Mouse (Mus musculus) lung, embryonic 14.5 days (tissue): ENCODE data around the gene Edem3. TPM values are rescaled to one million over a fixed set of nuclear protein-coding genes. Genes with fewer than 3 reads are reported as not detected.

Source experiments
- ATAC-seq: fragments of 200-750 bp; cut with Nextera tagmentation; 2 replicates; pipeline ENCODE4 v1.8.0; 2017; ENCODE audit warnings: mild to moderate bottlenecking, moderate TSS enrichment, moderate library complexity; ENCODE audit not compliant: insufficient read depth
- DNase-seq: peaks from one replicate; pipeline ENCODE4 v3.0.0-alpha.2; 2015
- H3K27ac ChIP-seq: fragments of 300-500 bp; sonication (generic); 2 replicates; pipeline ENCODE4 v1.5.1; 2014; ENCODE audit warnings: low read depth, mild to moderate bottlenecking, moderate library complexity
- H3K27me3 ChIP-seq: fragments of 300-500 bp; sonication (generic); 2 replicates; pipeline ENCODE4 v1.6.1; 2014; ENCODE audit warnings: low read length, control low read depth; ENCODE audit not compliant: insufficient read depth
- H3K36me3 ChIP-seq: fragments of 300-500 bp; sonication (generic); 2 replicates; pipeline ENCODE4 v1.6.1; 2014; ENCODE audit warnings: control low read depth; ENCODE audit not compliant: insufficient read depth
- H3K4me1 ChIP-seq: fragments of 300-500 bp; sonication (generic); 2 replicates; pipeline ENCODE4 v1.6.1; 2014; ENCODE audit warnings: antibody characterized with exemption, control low read depth; ENCODE audit not compliant: insufficient read depth
- H3K4me2 ChIP-seq: fragments of 300-500 bp; sonication (generic); 2 replicates; pipeline ENCODE4 v1.6.1; 2014; ENCODE audit warnings: mild to moderate bottlenecking
- H3K4me3 ChIP-seq: fragments of 300-500 bp; sonication (generic); 2 replicates; pipeline ENCODE4 v1.5.1; 2014; ENCODE audit warnings: low read depth, low read length
- H3K9ac ChIP-seq: fragments of 300-500 bp; sonication (generic); 2 replicates; pipeline ENCODE4 v1.6.1; 2014
- H3K9me3 ChIP-seq: fragments of 300-500 bp; sonication (generic); 2 replicates; pipeline ENCODE4 v1.6.1; 2016; ENCODE audit warnings: low read depth, low read length, control low read depth
- CTCF ChIP-seq: IDR thresholded peaks from 2 replicates; pipeline ENCODE4 v1.5.1; 2016; ENCODE audit warnings: antibody characterized with exemption, low read depth
- WGBS: fragments of 180-500 bp; shearing (Covaris S2); extraction: QIAGEN DNeasy Blood & Tissue Kit; methylation state at CpG from one replicate; pipeline ENCODE4 v1.1.7; 2014; 5-methylcytosine and 5-hydroxymethylcytosine counted together
- polyA plus RNA-seq: library from polyadenylated mRNA; unstranded; fragments of >200 nt; fragmentation: Nextera tagmentation; extraction: Ambion mirVana; gene quantifications from 2 replicates; pipeline ENCODE4 v1.2.1, GENCODE M21; 2014

The Edem3 gene
- polyA plus RNA-seq, 1 experiment from 2014 or later = 24.5 TPM

DNA sequence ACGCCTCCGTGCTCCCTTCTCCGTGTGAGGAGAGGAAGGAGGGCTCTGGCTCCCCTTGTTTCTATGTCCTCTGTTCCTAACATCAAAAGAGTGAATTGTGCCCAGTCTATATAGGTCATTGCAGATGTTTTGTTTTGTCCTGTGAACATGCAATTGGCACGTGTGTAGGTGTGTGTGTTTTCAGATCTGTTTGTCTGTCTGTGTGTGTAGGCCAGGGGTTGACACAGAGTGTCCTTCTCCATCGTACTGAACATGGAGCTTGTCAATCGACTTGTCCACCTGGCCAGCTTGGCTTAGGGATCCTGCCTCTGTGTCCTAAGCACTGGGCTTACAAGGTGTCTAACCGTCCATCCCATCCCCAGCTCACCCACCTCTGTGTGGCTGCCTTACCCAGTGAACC lies 44.1 kb upstream of the Edem3 start:
- Histone ChIP-seq H3K9ac (no peak overlapping the region), H3K4me1 (peaks cover 10% of the 10 kb centered on the region), H3K4me3 (no peak overlapping the region), H3K27ac (no peak overlapping the region), H3K36me3 (no peaks in the 10 kb centered on the region), H3K4me2 (no peak overlapping the region), H3K27me3 (no peaks in the 10 kb centered on the region), H3K9me3 (no peaks in the 10 kb centered on the region)
- DNase-seq = no peak
- WGBS = 63% methylated on average over 7 of the region's 7 CpGs
- TF ChIP-seq CTCF = no peak
- ATAC-seq = no peak

DNA sequence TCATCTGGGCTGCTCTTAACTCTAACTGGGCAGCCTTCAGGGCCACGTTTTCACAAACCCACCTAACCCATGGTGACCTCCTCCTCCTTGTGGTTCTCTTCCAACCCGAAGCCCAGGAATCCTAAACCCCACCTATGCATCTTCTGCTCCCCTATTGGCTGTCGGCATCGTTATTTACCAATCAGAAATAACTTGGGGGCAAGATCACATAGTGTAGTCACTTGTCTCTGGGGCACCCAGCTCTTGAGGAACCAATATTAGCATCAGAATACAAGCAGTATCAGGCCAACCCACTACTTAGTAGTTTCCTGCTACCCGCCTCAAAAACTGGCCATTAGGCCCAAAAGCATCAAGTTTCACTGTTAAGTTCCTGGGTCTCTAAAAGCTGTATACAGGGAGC lies 42.5 kb upstream of the Edem3 start:
- H3K4me2 ChIP-seq = no peak overlapping the region

DNA sequence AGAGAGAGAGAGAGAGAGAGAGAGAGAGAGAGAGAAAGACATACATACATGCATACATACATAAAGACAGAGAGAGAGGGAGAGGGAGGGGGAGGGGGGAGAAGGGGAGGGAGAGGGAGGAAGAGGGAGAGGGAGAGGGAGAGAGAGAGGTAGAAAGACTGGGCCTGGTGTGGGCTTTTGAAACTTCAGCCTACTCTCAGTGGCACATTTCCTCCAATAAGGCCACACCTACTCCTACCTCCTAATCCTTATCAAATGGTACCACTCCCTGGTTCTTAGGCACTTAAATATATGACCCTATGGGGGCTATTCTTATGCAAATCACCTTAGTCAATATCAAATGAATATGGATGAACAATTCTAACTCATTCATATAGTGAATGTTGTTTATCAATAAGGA lies 41.5 kb upstream of the Edem3 start:
- TF ChIP-seq CTCF = no peak
- no peak for ATAC-seq
- no peaks in the 10 kb centered on the region for H3K27me3 ChIP-seq
- no peak overlapping the region for H3K4me3 ChIP-seq
- H3K9ac ChIP-seq = no peak overlapping the region
- H3K27ac ChIP-seq = no peak overlapping the region
- H3K36me3 ChIP-seq = no peaks in the 10 kb centered on the region
- no peaks in the 10 kb centered on the region for H3K9me3 ChIP-seq
- H3K4me2 ChIP-seq = no peak overlapping the region
- H3K4me1 ChIP-seq = peaks cover 10% of the 10 kb centered on the region
- no peak for DNase-seq

More for the DNA sequence above, 42.5 kb upstream of the Edem3 start:
- H3K4me3 ChIP-seq = no peak overlapping the region
- H3K27me3 ChIP-seq = no peaks in the 10 kb centered on the region
- H3K36me3 ChIP-seq = no peaks in the 10 kb centered on the region
- H3K4me1 ChIP-seq = peaks cover 10% of the 10 kb centered on the region
- ATAC-seq (no peak), DNase-seq (no peak)
- no peak overlapping the region for H3K9ac ChIP-seq
- no peaks in the 10 kb centered on the region for H3K9me3 ChIP-seq
- WGBS = 53% methylated on average over 5 of the region's 5 CpGs
- no peak overlapping the region for H3K27ac ChIP-seq
- TF ChIP-seq CTCF = no peak

DNA sequence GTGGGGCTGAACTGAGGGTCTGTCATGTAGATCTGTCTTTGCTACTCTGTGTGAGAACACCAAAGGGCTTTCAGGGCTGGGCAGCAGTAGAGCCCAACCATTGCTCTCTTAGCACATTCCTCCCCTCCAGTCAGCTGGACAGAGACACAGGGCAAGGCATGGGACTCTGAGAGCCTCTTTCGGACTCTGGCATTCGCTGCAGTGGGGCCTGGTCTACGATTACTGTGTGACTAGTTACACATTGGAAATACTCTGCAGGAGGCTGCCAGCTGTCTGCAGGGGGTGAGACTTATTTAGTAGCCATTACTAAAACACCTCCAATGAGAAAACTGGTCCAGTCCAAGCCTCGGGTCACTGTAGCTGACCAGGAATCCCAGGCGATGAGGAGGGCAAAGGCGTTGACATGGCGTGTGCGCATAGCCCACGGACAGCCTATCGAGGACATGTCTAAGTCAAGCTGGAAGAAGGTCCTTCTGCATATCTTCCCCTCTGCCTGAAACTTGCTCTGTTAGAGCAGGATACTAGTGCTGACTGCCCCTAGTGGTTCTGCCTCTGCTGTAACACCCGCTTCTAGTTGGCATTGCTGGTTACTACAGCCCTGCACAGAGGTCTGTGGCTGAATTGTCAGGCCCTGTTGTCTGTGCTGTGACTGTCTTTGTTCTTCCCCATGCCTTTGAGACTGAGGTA lies 39.0 kb upstream of the Edem3 start:
- 76% methylated on average over 11 of the region's 11 CpGs for WGBS
- ATAC-seq = peak; percentile 38; the same call in 1 of the 2 replicates

DNA sequence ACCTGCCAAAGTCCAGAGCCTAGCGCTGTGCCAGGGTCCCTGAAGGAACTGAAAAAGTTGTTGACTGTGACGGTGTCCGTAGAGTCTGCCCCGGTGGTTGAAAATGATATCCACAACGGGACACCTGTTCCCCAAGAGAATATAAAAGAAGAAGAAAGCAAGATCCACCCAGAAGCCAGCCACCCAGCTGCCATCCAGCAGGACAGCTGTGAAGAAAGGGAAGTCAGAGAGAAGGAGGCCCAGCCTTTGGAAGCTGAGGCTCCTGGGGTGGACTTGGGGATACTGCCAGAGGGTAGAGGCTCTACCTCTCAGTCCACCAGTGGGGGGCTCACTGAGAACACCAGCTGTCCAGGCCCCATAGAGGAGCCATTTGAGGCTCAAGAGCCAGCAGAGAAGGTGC lies 37.5 kb upstream of the Edem3 start:
- Histone ChIP-seq H3K4me1 (peaks cover 10% of the 10 kb centered on the region), H3K9me3 (no peaks in the 10 kb centered on the region), H3K27ac (no peak overlapping the region), H3K4me2 (no peak overlapping the region), H3K4me3 (no peak overlapping the region), H3K36me3 (no peaks in the 10 kb centered on the region), H3K27me3 (no peaks in the 10 kb centered on the region), H3K9ac (no peak overlapping the region)
- no peak for TF ChIP-seq CTCF
- ATAC-seq (no peak), DNase-seq (no peak)
- WGBS = 93% methylated on average over 5 of the region's 5 CpGs

More for the DNA sequence above, 39.0 kb upstream of the Edem3 start:
- peak; percentile 36 for DNase-seq
- no peaks in the 10 kb centered on the region for H3K27me3 ChIP-seq
- H3K9me3 ChIP-seq = no peaks in the 10 kb centered on the region
- no peak overlapping the region for H3K27ac ChIP-seq
- no peak overlapping the region for H3K4me2 ChIP-seq
- H3K36me3 ChIP-seq = no peaks in the 10 kb centered on the region
- peak; percentile 58 for TF ChIP-seq CTCF
- no peak overlapping the region for H3K4me3 ChIP-seq
- H3K9ac ChIP-seq = no peak overlapping the region
- peaks cover 10% of the 10 kb centered on the region for H3K4me1 ChIP-seq

DNA sequence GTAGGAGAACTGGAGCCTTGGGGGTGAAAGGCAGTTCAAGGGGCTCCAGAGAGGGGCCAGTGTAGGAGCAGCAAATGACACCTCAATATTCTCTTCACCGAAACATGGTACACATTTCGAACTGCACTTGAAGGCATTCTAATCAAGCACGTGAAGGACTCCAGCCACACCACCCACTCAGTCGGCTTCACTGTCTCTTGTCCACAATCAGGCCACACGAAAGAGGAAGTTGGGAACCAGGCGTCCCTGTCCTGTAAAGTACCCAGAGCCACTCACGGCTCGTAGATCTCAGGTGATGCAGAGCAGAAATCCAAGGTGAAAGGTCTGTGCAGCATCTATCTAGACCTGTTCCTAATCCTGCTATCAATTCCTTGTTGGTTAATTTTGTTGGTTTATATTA lies 36.6 kb upstream of the Edem3 start:
- ATAC-seq (no peak), DNase-seq (no peak)
- 73% methylated on average over 8 of the region's 8 CpGs for WGBS
- Histone ChIP-seq H3K4me1 (peaks cover 10% of the 10 kb centered on the region), H3K9ac (no peak overlapping the region), H3K36me3 (no peaks in the 10 kb centered on the region), H3K9me3 (no peaks in the 10 kb centered on the region), H3K4me3 (no peak overlapping the region), H3K27ac (no peak overlapping the region), H3K27me3 (no peaks in the 10 kb centered on the region), H3K4me2 (no peak overlapping the region)
- TF ChIP-seq CTCF = no peak

DNA sequence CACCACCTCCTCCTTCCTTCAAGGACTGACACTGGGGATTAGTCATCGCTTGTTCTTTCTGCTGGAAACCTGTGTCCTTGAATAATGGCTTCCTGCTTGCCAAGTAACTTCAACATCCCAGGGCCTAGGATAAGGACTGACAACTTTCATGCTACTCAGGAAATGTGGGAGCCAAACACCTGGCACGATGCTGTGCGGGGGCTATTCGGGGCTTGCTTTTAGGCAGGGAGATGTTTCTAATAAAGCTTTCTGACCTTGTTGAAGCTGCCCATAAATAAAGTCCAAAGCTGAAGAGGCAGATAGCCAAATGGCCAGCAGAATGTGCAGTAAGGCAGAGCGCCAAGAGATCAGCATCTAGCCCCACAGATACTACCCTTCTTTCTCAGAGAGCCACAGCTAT lies 35.3 kb upstream of the Edem3 start:
- H3K4me1 ChIP-seq = peaks cover 10% of the 10 kb centered on the region
- no peaks in the 10 kb centered on the region for H3K36me3 ChIP-seq
- H3K9ac ChIP-seq = no peak overlapping the region
- no peaks in the 10 kb centered on the region for H3K9me3 ChIP-seq
- no peaks in the 10 kb centered on the region for H3K27me3 ChIP-seq
- WGBS = 60% methylated on average over 5 of the region's 5 CpGs
- no peak overlapping the region for H3K27ac ChIP-seq
- H3K4me2 ChIP-seq = no peak overlapping the region
- no peak overlapping the region for H3K4me3 ChIP-seq
- no peak for TF ChIP-seq CTCF
- no peak for ATAC-seq
- DNase-seq = peak; percentile 27
